Mouse (Mus musculus) erythroblast, embryonic 14.5 days (primary cell): ENCODE data around the gene Anxa2.

Source experiments
- GATA1 ChIP-seq: IDR thresholded peaks from 2 replicates; pipeline ENCODE4 v1.6.1; 2012; ENCODE audit warnings: low read length, inconsistent platforms, mixed read lengths
- TAL1 ChIP-seq: IDR thresholded peaks from 3 replicates; pipeline ENCODE4 v1.6.1; 2012; ENCODE audit warnings: low read length, inconsistent platforms, mixed read lengths

DNA sequence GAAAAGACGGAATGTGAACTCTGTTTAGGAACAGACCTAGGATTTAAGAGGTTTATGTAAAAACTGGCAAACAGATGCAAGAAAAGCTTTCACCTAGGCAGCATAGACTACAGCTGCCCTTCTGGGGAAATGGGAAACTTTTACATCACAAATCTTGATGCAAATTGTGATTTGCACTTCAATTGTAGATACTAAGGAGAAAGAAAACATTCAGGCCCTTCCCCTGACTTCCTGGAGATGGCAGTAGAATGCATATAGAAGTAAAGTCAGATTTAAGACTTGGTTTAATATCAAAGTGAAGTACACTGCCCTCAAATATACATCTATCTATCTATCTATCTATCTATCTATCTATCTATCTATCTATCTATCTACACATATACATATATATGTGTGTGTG lies 33.9 kb upstream of the Anxa2 start:
- TF ChIP-seq TAL1 (no peak), GATA1 (no peak)
